Mouse (Mus musculus) CH12.LX (cell line): ENCODE data around the gene Safb2. TPM values are rescaled to one million over a fixed set of nuclear protein-coding genes. Genes with fewer than 3 reads are reported as not detected.

ENCODE experiments used
- DNase-seq: peaks from one replicate; pipeline ENCODE4 v3.0.0-alpha.2; 2013; ENCODE audit errors: extremely low read depth
- H3K27ac ChIP-seq: 2 replicates; pipeline ENCODE4 v1.5.1; 2012; ENCODE audit warnings: low read depth, mild to moderate bottlenecking, control low read depth, moderate library complexity; ENCODE audit not compliant: insufficient read depth
- H3K27me3 ChIP-seq: replicated peaks from 2 replicates; pipeline ENCODE3; 2012; ENCODE audit warnings: inconsistent platforms
- H3K36me3 ChIP-seq, 2 experiments: replicated peaks in 1 of 2; 2 replicates each; pipeline versions ENCODE3 to v1.6.1; 2012; ENCODE audit warnings: inconsistent platforms in 1 of 2, low read length in 1 of 2, mild to moderate bottlenecking in 1 of 2, mixed read lengths in 1 of 2, moderate library complexity in 1 of 2; ENCODE audit not compliant: control insufficient read depth in 1 of 2, insufficient read depth in 1 of 2
- H3K4me1 ChIP-seq, 2 experiments: 2 replicates each; pipeline ENCODE4 v1.6.1; 2012; ENCODE audit warnings: inconsistent platforms in 1 of 2, moderate library complexity in 1 of 2; ENCODE audit not compliant: insufficient read depth in 2 of 2, control insufficient read depth in 1 of 2
- H3K4me2 ChIP-seq: 2 replicates; pipeline ENCODE4 v1.6.1; 2012; ENCODE audit warnings: low read depth, mild to moderate bottlenecking, control low read depth; ENCODE audit not compliant: poor library complexity, insufficient read depth, severe bottlenecking
- H3K4me3 ChIP-seq, 3 experiments: fragments of 150-350 bp in 1 of 3; sonication (generic) in 1 of 3; replicated peaks in 1 of 3; 2 replicates each; pipeline versions ENCODE3 to v1.5.1; 2011 to 2012; ENCODE audit warnings: low read depth in 2 of 3, low read length in 2 of 3, mild to moderate bottlenecking in 2 of 3, moderate library complexity in 2 of 3, control low read depth in 1 of 3, improper control_type of control experiment in 1 of 3, inconsistent platforms in 1 of 3, mixed read lengths in 1 of 3; ENCODE audit not compliant: poor library complexity in 1 of 3
- H3K79me2 ChIP-seq: replicated peaks from 2 replicates; pipeline ENCODE4 v1.6.1; 2012; ENCODE audit warnings: mild to moderate bottlenecking, moderate library complexity; ENCODE audit not compliant: control insufficient read depth, poor library complexity, insufficient read depth, severe bottlenecking; ENCODE audit errors: extremely low read depth
- H3K9ac ChIP-seq: 2 replicates; pipeline ENCODE4 v1.6.1; 2012; ENCODE audit warnings: low read depth, mild to moderate bottlenecking, control low read depth, moderate library complexity; ENCODE audit not compliant: insufficient read depth
- H3K9me3 ChIP-seq: replicated peaks from 2 replicates; pipeline ENCODE3; 2012; ENCODE audit warnings: low read length, inconsistent platforms, mixed read lengths
- BHLHE40 ChIP-seq: IDR thresholded peaks from 2 replicates; pipeline ENCODE4 v1.6.1; 2011; ENCODE audit warnings: mild to moderate bottlenecking, low read depth, low read length, improper control_type of control experiment
- CHD1 ChIP-seq: IDR thresholded peaks from 2 replicates; pipeline ENCODE4 v1.6.1; 2012; ENCODE audit warnings: low read depth, low read length, improper control_type of control experiment, inconsistent platforms
- CHD2 ChIP-seq: IDR thresholded peaks from 2 replicates; pipeline ENCODE4 v1.6.1; 2011; ENCODE audit warnings: low read length, improper control_type of control experiment
- ELF1 ChIP-seq: IDR thresholded peaks from 2 replicates; pipeline ENCODE4 v1.6.1; 2014; ENCODE audit warnings: low read depth, mild to moderate bottlenecking, inconsistent platforms, low read length, improper control_type of control experiment
- EP300 ChIP-seq: IDR thresholded peaks from 2 replicates; pipeline ENCODE4 v1.6.1; 2011; ENCODE audit warnings: low read length, improper control_type of control experiment
- MAX ChIP-seq: IDR thresholded peaks from 2 replicates; pipeline ENCODE4 v1.6.1; 2011; ENCODE audit warnings: low read length, improper control_type of control experiment
- MEF2A ChIP-seq: IDR thresholded peaks from 2 replicates; pipeline ENCODE4 v1.6.1; 2014; ENCODE audit warnings: low read depth, mild to moderate bottlenecking, inconsistent platforms, low read length, improper control_type of control experiment, borderline replicate concordance
- NRF1 ChIP-seq: IDR thresholded peaks from 2 replicates; pipeline ENCODE4 v1.6.1; 2014; ENCODE audit warnings: low read depth, mild to moderate bottlenecking, inconsistent platforms, low read length, improper control_type of control experiment, moderate library complexity
- POLR2A ChIP-seq: IDR thresholded peaks from 2 replicates; pipeline ENCODE4 v1.6.1; 2011; ENCODE audit warnings: low read depth, mild to moderate bottlenecking, improper control_type of control experiment, low read length
- POLR2AphosphoS2 ChIP-seq: IDR thresholded peaks from 2 replicates; pipeline ENCODE4 v1.6.1; 2011; ENCODE audit warnings: low read depth, low read length, improper control_type of control experiment
- RAD21 ChIP-seq: IDR thresholded peaks from 2 replicates; pipeline ENCODE4 v1.6.1; 2011; ENCODE audit warnings: low read depth, mild to moderate bottlenecking, low read length, improper control_type of control experiment, moderate library complexity
- SIN3A ChIP-seq: IDR thresholded peaks from 2 replicates; pipeline ENCODE4 v1.6.1; 2012; ENCODE audit warnings: low read length, improper control_type of control experiment, inconsistent platforms
- TBP ChIP-seq: conservative IDR thresholded peaks from 2 replicates; pipeline ENCODE4 v1.6.1; 2011; ENCODE audit warnings: low read depth, low read length, improper control_type of control experiment
- TCF12 ChIP-seq: IDR thresholded peaks from 2 replicates; pipeline ENCODE4 v1.6.1; 2014; ENCODE audit warnings: low read depth, mild to moderate bottlenecking, inconsistent platforms, low read length, improper control_type of control experiment
- USF1 ChIP-seq: IDR thresholded peaks from 2 replicates; pipeline ENCODE4 v1.6.1; 2014; ENCODE audit warnings: low read depth, mild to moderate bottlenecking, inconsistent platforms, low read length, improper control_type of control experiment
- USF2 ChIP-seq: conservative IDR thresholded peaks from 2 replicates; pipeline ENCODE4 v1.6.1; 2011; ENCODE audit warnings: low read depth, low read length, improper control_type of control experiment
- dilution Hi-C: fragments of 300-500 bp; cut with MboI; formaldehyde crosslinking; loops from 2 replicates; pipeline ENCODE4 v1.14.3; 2020; ENCODE audit warnings: low sequenced_read_pairs; ENCODE audit not compliant: extremely low pct_unique_long_range_greater_than_20kb, extremely low pct_ligation_motif_present
- in situ Hi-C: fragments of 300-500 bp; cut with MboI; formaldehyde crosslinking; loops from 3 replicates; pipeline ENCODE4 v1.14.3; 2019; ENCODE audit warnings: low sequenced_read_pairs, low pct_ligation_motif_present, low pct_unique_long_range_greater_than_20kb, mixed read lengths
- polyA plus RNA-seq: library from polyadenylated mRNA; unstranded; fragments of >175 nt; gene quantifications from 2 replicates; pipeline ENCODE4 v1.2.1, GENCODE M21; 2012; ENCODE audit warnings: low read depth; ENCODE audit not compliant: insufficient read length
- total RNA-seq, 2 experiments: library from RNA; depleted of rRNA; stranded (reverse); fragments of 300-350 nt in 1 of 2; fragments of >200 nt in 1 of 2; gene quantifications; 2 replicates each; pipeline ENCODE4 v1.2.3; 2012 to 2014

Safb2 gene
- total and polyA plus RNA-seq, 3 experiments = 13.8 to 170 (median 74.0) TPM

DNA sequence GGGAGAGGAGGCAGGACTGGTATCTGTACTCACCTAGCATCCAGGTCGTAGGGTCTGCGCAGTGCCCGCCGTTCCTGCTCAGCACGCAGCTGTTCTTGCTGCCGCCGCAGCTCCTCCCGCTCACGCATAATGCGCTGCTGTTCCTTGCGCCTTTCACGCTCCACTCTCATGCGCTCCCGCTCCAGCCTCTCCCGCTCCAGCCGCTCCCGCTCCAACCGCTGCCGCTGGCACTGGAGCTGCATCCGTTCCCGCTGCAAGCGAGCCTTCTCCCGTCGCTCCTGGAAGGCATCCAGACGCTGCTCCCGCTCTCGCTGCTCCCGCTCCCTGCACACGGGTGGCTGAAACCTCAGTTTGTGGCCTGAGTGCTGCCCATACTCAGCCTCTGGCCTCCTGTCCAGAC, 18.1 kb downstream of the Safb2 start:
- H3K27ac ChIP-seq = no peak overlapping the region
- no peaks in the 10 kb centered on the region for H3K27me3 ChIP-seq
- no peak overlapping the region for H3K4me2 ChIP-seq
- no peaks in the 10 kb centered on the region for H3K79me2 ChIP-seq
- H3K4me1 ChIP-seq = no peaks in the 10 kb centered on the region
- H3K9me3 ChIP-seq = no peaks in the 10 kb centered on the region
- no peak for TF ChIP-seq EP300
- no peak for TF ChIP-seq RAD21
- TF ChIP-seq MAX = no peak
- TF ChIP-seq POLR2A = no peak
- no peak for TF ChIP-seq NRF1
- no peak for TF ChIP-seq POLR2AphosphoS2
- no peak for TF ChIP-seq SIN3A
- no peak for TF ChIP-seq CHD2
- H3K4me3 ChIP-seq = no peak overlapping the region
- no peak for DNase-seq
- in situ Hi-C loops (loop anchor here (5.0 kb wide), 1 partner anchor 96 kb away; no protein-coding TSS in a partner anchor), dilution Hi-C loops (no loop called here)
- H3K9ac ChIP-seq = no peak overlapping the region
- H3K36me3 ChIP-seq = peaks cover 95 to 99% of the 10 kb centered on the region in 2 experiments

DNA sequence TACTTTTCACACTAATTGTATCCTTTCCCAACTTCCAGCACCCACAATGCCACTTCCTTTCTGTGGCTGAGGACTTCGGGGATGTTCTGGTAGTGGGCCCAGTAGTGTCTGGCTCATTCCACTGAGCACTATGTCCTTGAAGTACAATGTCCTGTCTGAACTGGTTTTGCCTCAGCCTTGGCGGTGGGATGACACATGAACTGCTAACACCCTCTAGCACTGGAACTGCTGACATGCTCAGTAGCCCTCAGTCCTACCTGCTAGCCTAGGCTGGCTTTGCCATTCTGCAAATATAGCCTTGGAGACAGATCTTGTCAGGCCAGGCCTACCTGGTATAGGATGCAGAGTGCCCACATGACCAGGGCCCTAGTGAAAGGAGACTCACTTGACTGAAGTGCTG, 22.5 kb downstream of the Safb2 start:
- dilution Hi-C loops = no loop called here
- H3K36me3 ChIP-seq = peaks cover 60 to 81% of the 10 kb centered on the region in 2 experiments
- TF ChIP-seq USF1 (no peak), POLR2A (no peak), TBP (no peak)
- TF ChIP-seq, all 38 proteins: peak for 0
- H3K4me2 ChIP-seq = no peak overlapping the region
- no peak for DNase-seq
- H3K27ac ChIP-seq = no peak overlapping the region
- no peaks in the 10 kb centered on the region for H3K9me3 ChIP-seq
- no peaks in the 10 kb centered on the region for H3K4me1 ChIP-seq
- in situ Hi-C loops = no loop called here
- H3K27me3 ChIP-seq = no peaks in the 10 kb centered on the region
- H3K9ac ChIP-seq = no peak overlapping the region
- no peaks in the 10 kb centered on the region for H3K79me2 ChIP-seq
- H3K4me3 ChIP-seq = no peak overlapping the region

GRCm38 (mm10) chr17:56560131-56560530, 24.3 kb downstream of the Safb2 start:
- dilution Hi-C loops = no loop called here
- H3K4me2 ChIP-seq = no peak overlapping the region
- TF ChIP-seq TCF12 = no peak
- TF ChIP-seq CHD1 = no peak
- no peak for TF ChIP-seq USF2
- no peak for TF ChIP-seq MEF2A
- TF ChIP-seq BHLHE40 = no peak
- no peak for TF ChIP-seq ELF1

More at GRCm38 (mm10) chr17:56560131-56560530, 24.3 kb downstream of the Safb2 start:
- Histone ChIP-seq H3K79me2 (no peaks in the 10 kb centered on the region), H3K9ac (no peak overlapping the region), H3K4me3 (no peak overlapping the region), H3K27ac (no peak overlapping the region), H3K4me1 (no peaks in the 10 kb centered on the region), H3K27me3 (no peaks in the 10 kb centered on the region), H3K9me3 (no peaks in the 10 kb centered on the region), H3K36me3 (peaks cover 43 to 65% of the 10 kb centered on the region in 2 experiments)
- DNase-seq = no peak
- in situ Hi-C loops = no loop called here
